Mouse (Mus musculus) embryonic fibroblast, embryonic 13.5 days (primary cell): Measurements from ENCODE around the gene Rnase13. TPM values are rescaled to one million over a fixed set of nuclear protein-coding genes. Genes with fewer than 3 reads are reported as not detected.

ENCODE experiments used
- H3K27ac ChIP-seq: 2 replicates; pipeline ENCODE4 v1.5.1; 2012; ENCODE audit warnings: low read length, control low read depth, inconsistent platforms; ENCODE audit not compliant: insufficient read depth
- H3K4me1 ChIP-seq: 2 replicates; pipeline ENCODE4 v1.6.1; 2011; ENCODE audit warnings: low read length; ENCODE audit not compliant: control insufficient read depth, insufficient read depth
- H3K4me3 ChIP-seq: 2 replicates; pipeline ENCODE4 v1.5.1; 2011; ENCODE audit warnings: mild to moderate bottlenecking, control low read depth, low read length; ENCODE audit not compliant: insufficient read depth
- CTCF ChIP-seq: IDR thresholded peaks from 2 replicates; pipeline ENCODE4 v1.5.1; 2011; ENCODE audit warnings: mild to moderate bottlenecking, control low read depth, low read length, moderate library complexity, borderline replicate concordance; ENCODE audit not compliant: insufficient read depth
- POLR2A ChIP-seq: IDR thresholded peaks from 2 replicates; pipeline ENCODE4 v1.6.1; 2011; ENCODE audit warnings: low read depth, mild to moderate bottlenecking, control low read depth, low read length, moderate library complexity
- polyA plus RNA-seq: library from polyadenylated mRNA; stranded (reverse); fragments of >200 nt; gene quantifications from 2 replicates; pipeline ENCODE4 v1.2.4, GENCODE M21; 2011; ENCODE audit warnings: low read depth; ENCODE audit not compliant: missing spikeins, insufficient read length

Rnase13 gene
- polyA plus RNA-seq, 1 experiment, result not detected

DNA sequence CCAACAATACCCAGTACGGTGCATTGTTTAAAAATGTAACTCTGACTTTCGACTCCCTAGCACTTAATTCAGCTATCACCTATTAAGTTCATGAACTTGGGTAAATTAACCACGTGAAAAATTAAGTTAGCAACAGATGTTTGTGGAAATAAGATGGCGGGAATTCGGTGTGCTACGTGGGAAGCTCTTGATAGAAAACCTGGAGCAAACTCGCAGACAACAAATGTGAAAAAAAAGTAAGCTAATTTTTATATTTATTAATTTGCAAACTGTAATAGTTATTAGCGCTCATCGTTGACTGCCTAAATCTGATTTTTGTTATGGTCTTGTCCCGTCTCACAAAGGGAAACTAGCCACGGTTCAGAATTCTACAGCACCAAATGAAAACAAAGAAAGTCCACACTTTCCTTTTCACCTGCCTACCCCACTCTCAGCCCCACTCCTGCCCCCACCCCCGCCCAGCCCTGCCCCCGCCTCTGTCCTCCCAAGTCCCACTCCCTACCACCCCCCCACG, 38.5 kb downstream of the Rnase13 start:
- no peaks in the 10 kb centered on the region; the same call in 1 of the 2 replicates for H3K4me1 ChIP-seq
- TF ChIP-seq POLR2A, result no peak
- TF ChIP-seq CTCF, result no peak

DNA sequence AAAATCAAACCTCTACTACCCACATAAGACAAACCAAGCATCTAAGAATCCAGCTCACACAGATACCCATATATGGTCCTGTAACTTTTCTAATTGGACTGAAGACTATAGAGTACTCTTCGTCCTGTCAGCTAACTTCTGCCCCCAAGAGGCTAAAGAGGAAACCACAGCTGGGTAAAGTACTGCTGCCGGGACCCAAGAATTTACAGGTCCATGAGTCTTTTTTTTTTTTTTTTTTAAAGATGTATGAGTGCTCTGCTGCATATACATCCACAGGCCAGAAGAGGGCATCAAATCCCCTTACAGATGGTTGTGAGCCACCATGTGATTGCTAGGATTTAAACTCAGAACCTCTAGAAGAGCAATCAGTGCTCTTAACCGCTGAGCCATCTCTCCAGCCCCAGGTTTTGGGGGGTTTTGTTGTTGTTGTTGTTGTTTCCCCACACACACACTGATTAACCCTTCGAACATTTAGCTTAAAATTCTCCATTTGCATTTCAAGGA, 39.0 kb downstream of the Rnase13 start:
- Histone ChIP-seq H3K4me1 (no peaks in the 10 kb centered on the region; the same call in 1 of the 2 replicates), H3K4me3 (peak overlapping the region; percentile 57), H3K27ac (peak overlapping the region; percentile 45)
- TF ChIP-seq POLR2A (no peak), CTCF (no peak)

More for the DNA sequence above, 38.5 kb downstream of the Rnase13 start:
- Histone ChIP-seq H3K27ac (peak overlapping the region; percentile 39), H3K4me3 (peak overlapping the region; percentile 57)

DNA sequence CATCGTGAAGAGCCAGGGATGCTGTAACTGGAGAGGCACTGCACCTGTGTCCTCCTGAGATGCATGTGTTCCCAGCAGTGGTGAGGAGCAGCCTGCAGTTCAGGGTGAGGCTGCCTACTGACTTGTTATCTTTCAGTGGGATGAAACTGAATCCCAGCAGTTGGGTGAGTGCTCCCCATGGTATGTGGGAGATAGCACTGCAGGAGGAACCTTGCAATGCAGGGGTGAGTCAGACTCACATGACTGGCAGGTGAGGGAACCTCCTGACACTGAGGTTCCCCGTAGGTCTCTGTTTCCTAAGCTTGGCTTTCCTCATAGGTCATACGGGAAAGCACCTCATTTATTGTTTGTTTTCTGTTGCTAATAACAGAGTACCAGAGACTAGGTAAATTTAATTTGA, 45.1 kb downstream of the Rnase13 start:
- Histone ChIP-seq H3K4me1 (no peaks in the 10 kb centered on the region), H3K27ac (no peak overlapping the region), H3K4me3 (no peak overlapping the region)
- no peak for TF ChIP-seq POLR2A
- no peak for TF ChIP-seq CTCF

DNA sequence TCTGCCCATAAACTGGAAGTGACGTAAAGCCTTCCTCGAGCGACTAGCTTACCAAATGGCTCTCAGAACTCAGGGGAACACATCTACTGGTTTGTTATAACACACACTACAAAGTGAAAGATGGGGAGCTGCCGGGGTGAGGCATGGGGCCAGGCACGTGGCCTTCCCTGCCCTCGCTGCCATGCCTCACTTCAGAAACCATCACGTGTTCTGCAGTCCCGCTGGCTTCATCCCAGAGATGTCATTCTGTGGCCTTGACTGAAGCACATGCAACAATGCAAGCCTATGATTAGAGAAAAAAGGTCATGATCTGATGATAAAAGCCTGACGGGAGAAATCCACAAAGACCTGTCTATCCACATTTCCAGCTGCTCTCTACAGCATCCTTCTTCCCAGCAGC, 50.8 kb downstream of the Rnase13 start:
- no peak overlapping the region for H3K4me3 ChIP-seq
- H3K4me1 ChIP-seq, result no peaks in the 10 kb centered on the region; the same call in 1 of the 2 replicates
- no peak overlapping the region for H3K27ac ChIP-seq
- TF ChIP-seq POLR2A (no peak), CTCF (no peak)

Other genes with a start within 250 kb of the Rnase13 start
- gene Gm17079, start 227.3 kb downstream of the Rnase13 start, polyA plus RNA-seq, result not detected in 2 replicates
- not detected in 2 replicates for gene Gm5800, start 205.6 kb downstream of the Rnase13 start, polyA plus RNA-seq
- gene Ang4, start 149.2 kb downstream of the Rnase13 start, polyA plus RNA-seq, result not detected in 2 replicates
- not detected in 2 replicates for gene AY358078, start 122.7 kb downstream of the Rnase13 start, polyA plus RNA-seq
- not detected in 2 replicates for gene Ear6, start 69.1 kb downstream of the Rnase13 start, polyA plus RNA-seq
- 14.0 and 16.7 TPM in 2 replicates for gene Mettl17, start 37.9 kb downstream of the Rnase13 start, polyA plus RNA-seq
- 1.1 and 3.2 TPM in 2 replicates for gene Slc39a2, start 29.9 kb downstream of the Rnase13 start, polyA plus RNA-seq
- gene Ndrg2, start 8.6 kb downstream of the Rnase13 start, polyA plus RNA-seq, result 7.2 and 17.2 TPM in 2 replicates
- gene Tppp2, start 4.3 kb downstream of the Rnase13 start, polyA plus RNA-seq, result not detected in 2 replicates
- gene Arhgef40, start 61.9 kb upstream of the Rnase13 start, polyA plus RNA-seq, result 109 and 119 TPM in 2 replicates
- 0.95 TPM in 1 of 2 replicates, not detected in the other for gene Tmem253, start 92.9 kb upstream of the Rnase13 start, polyA plus RNA-seq
- 27.5 and 33.1 TPM in 2 replicates for gene Zfp219, start 98.0 kb upstream of the Rnase13 start, polyA plus RNA-seq
- gene Olfr221, start 119.7 kb upstream of the Rnase13 start, polyA plus RNA-seq, result not detected in 2 replicates
- 402 and 479 TPM in 2 replicates for gene Hnrnpc, start 181.3 kb upstream of the Rnase13 start, polyA plus RNA-seq
- gene Rpgrip1, start 187.9 kb upstream of the Rnase13 start, polyA plus RNA-seq, result 1.8 and 3.7 TPM in 2 replicates